Mouse (Mus musculus): ENCODE measurements around the gene Slc11a1. TPM values are rescaled to one million over a fixed set of nuclear protein-coding genes. Genes with fewer than 3 reads are reported as not detected.
A peak's percentile ranks its signal among the peaks of the same experiment; 100 is the strongest.

The Slc11a1 gene
- polyA plus RNA-seq, 1 experiment from 2014 or later: 1.2 TPM

GRCm38 (mm10) chr1:74411753-74412325 is 36.8 kb downstream of the Slc11a1 start:
- H3K36me3 ChIP-seq: no peaks in the 10 kb centered on the region

GRCm38 (mm10) chr1:74412711-74413110 is 37.7 kb downstream of the Slc11a1 start:
- H3K27me3 ChIP-seq (ENCODE audit: low read depth, poor library complexity, severe bottlenecking): no peaks in the 10 kb centered on the region
- DNase-seq (ENCODE audit: low spot score): no peak
- no peaks in the 10 kb centered on the region for H3K36me3 ChIP-seq
- peaks cover 25% of the 10 kb centered on the region for H3K4me1 ChIP-seq
- no peak overlapping the region for H3K27ac ChIP-seq
- H3K4me3 ChIP-seq: no peak overlapping the region
- H3K9me3 ChIP-seq (replicated peaks): no peaks in the 10 kb centered on the region
- WGBS: 82% methylated on average over 8 of the region's 8 CpGs

More at GRCm38 (mm10) chr1:74411753-74412325, 36.8 kb downstream of the Slc11a1 start:
- no peak for DNase-seq (ENCODE audit: low spot score)
- Histone ChIP-seq H3K4me1 (peaks cover 30% of the 10 kb centered on the region), H3K4me3 (no peak overlapping the region), H3K9me3 (replicated peaks) (no peaks in the 10 kb centered on the region), H3K27ac (no peak overlapping the region), H3K27me3 (ENCODE audit: low read depth, poor library complexity, severe bottlenecking) (no peaks in the 10 kb centered on the region)
- 73% methylated on average over 2 of the region's 2 CpGs for WGBS

- WGBS: 35% methylated on average over 4 of the region's 4 CpGs
- Histone ChIP-seq H3K27me3 (ENCODE audit: low read depth, poor library complexity, severe bottlenecking) (no peaks in the 10 kb centered on the region), H3K9me3 (replicated peaks) (no peaks in the 10 kb centered on the region), H3K36me3 (no peaks in the 10 kb centered on the region), H3K4me1 (peaks cover 13% of the 10 kb centered on the region), H3K4me3 (no peak overlapping the region), H3K27ac (no peak overlapping the region)
- DNase-seq (ENCODE audit: low spot score): peak; percentile 55
These were observed 40.1 kb downstream of the Slc11a1 start for GRCm38 (mm10) chr1:74415143-74415542.

- Histone ChIP-seq H3K27ac (no peak overlapping the region), H3K27me3 (ENCODE audit: low read depth, poor library complexity, severe bottlenecking) (no peaks in the 10 kb centered on the region), H3K4me1 (peaks cover 18% of the 10 kb centered on the region), H3K4me3 (no peak overlapping the region), H3K9me3 (replicated peaks) (no peaks in the 10 kb centered on the region), H3K36me3 (no peaks in the 10 kb centered on the region)
- WGBS: 82% methylated on average over 17 of the region's 17 CpGs
- no peak for DNase-seq (ENCODE audit: low spot score)
These were observed 43.9 kb downstream of the Slc11a1 start for GRCm38 (mm10) chr1:74418747-74419439.

GRCm38 (mm10) chr1:74419440-74419794 is 44.4 kb downstream of the Slc11a1 start:
- Histone ChIP-seq H3K4me1 (peaks cover 18% of the 10 kb centered on the region), H3K27me3 (ENCODE audit: low read depth, poor library complexity, severe bottlenecking) (no peaks in the 10 kb centered on the region), H3K27ac (no peak overlapping the region), H3K9me3 (replicated peaks) (no peaks in the 10 kb centered on the region), H3K4me3 (no peak overlapping the region), H3K36me3 (no peaks in the 10 kb centered on the region)
- DNase-seq (ENCODE audit: low spot score): no peak
- 68% methylated on average over 9 of the region's 9 CpGs for WGBS

GRCm38 (mm10) chr1:74423147-74423546 is 48.2 kb downstream of the Slc11a1 start:
- 49% methylated on average over 8 of the region's 8 CpGs for WGBS
- H3K36me3 ChIP-seq: no peaks in the 10 kb centered on the region
- H3K9me3 ChIP-seq (replicated peaks): no peaks in the 10 kb centered on the region
- H3K4me1 ChIP-seq: 0 out of 2 replicates have a peak, but pooled peaks cover 5% of the 10 kb centered on the region
- no peak overlapping the region for H3K4me3 ChIP-seq
- no peak for DNase-seq (ENCODE audit: low spot score)
- no peak overlapping the region for H3K27ac ChIP-seq
- no peaks in the 10 kb centered on the region for H3K27me3 ChIP-seq (ENCODE audit: low read depth, poor library complexity, severe bottlenecking)

- Histone ChIP-seq H3K4me1 (0 out of 2 replicates have a peak, but pooled peaks cover 5% of the 10 kb centered on the region), H3K4me3 (no peak overlapping the region), H3K36me3 (no peaks in the 10 kb centered on the region), H3K9me3 (replicated peaks) (no peaks in the 10 kb centered on the region), H3K27ac (no peak overlapping the region), H3K27me3 (ENCODE audit: low read depth, poor library complexity, severe bottlenecking) (no peaks in the 10 kb centered on the region)
- WGBS: 77% methylated on average over 7 of the region's 7 CpGs
- DNase-seq (ENCODE audit: low spot score): no peak
These were observed 50.9 kb downstream of the Slc11a1 start for GRCm38 (mm10) chr1:74425845-74426244.

- H3K4me3 ChIP-seq: no peak overlapping the region
- 86% methylated on average over 6 of the region's 6 CpGs for WGBS
- H3K36me3 ChIP-seq: peaks cover 51% of the 10 kb centered on the region
- no peak overlapping the region for H3K27ac ChIP-seq
- no peaks in the 10 kb centered on the region for H3K27me3 ChIP-seq (ENCODE audit: low read depth, poor library complexity, severe bottlenecking)
- DNase-seq (ENCODE audit: low spot score): no peak
- H3K9me3 ChIP-seq (replicated peaks): no peaks in the 10 kb centered on the region
- peaks cover 6% of the 10 kb centered on the region for H3K4me1 ChIP-seq
These were observed 58.2 kb downstream of the Slc11a1 start for GRCm38 (mm10) chr1:74433220-74433619.

GRCm38 (mm10) chr1:74434596-74434995 is 59.6 kb downstream of the Slc11a1 start:
- DNase-seq (ENCODE audit: low spot score): no peak
- WGBS: 79% methylated on average over 5 of the region's 5 CpGs
- Histone ChIP-seq H3K9me3 (replicated peaks) (no peaks in the 10 kb centered on the region), H3K36me3 (peaks cover 65% of the 10 kb centered on the region), H3K4me3 (no peak overlapping the region), H3K27ac (no peak overlapping the region), H3K4me1 (peaks cover 6% of the 10 kb centered on the region), H3K27me3 (ENCODE audit: low read depth, poor library complexity, severe bottlenecking) (no peaks in the 10 kb centered on the region)

- no peaks in the 10 kb centered on the region for H3K27me3 ChIP-seq (ENCODE audit: low read depth, poor library complexity, severe bottlenecking)
- 92% methylated on average over 6 of the region's 6 CpGs for WGBS
- no peaks in the 10 kb centered on the region for H3K9me3 ChIP-seq (replicated peaks)
- H3K4me3 ChIP-seq: no peak overlapping the region
- no peak overlapping the region for H3K27ac ChIP-seq
- no peak for DNase-seq (ENCODE audit: low spot score)
- H3K4me1 ChIP-seq: peaks cover 6% of the 10 kb centered on the region
- H3K36me3 ChIP-seq: peaks cover 75% of the 10 kb centered on the region
These were observed 60.6 kb downstream of the Slc11a1 start for GRCm38 (mm10) chr1:74435563-74435962.

MicroRNAs within 50 kb of the gene (microRNA counts, 519-probe panel; counts per million panel counts)
- 2,905 counts per million, percentile 74 among the panel's probes with 10 or more counts for microRNA mmu-miR-26b

Small RNAs within 50 kb of the gene (microRNA-seq; reads per million reads assigned to microRNA genes)
- 19,663 reads per million, percentile 98 among the genes with 10 or more reads in this experiment for gene Mir26b

Other genes starting within 250 kb of the Slc11a1 start
- 0.08 and 0.13 TPM in 2 replicates for gene Rufy4, start 249.7 kb upstream of the Slc11a1 start, polyA plus RNA-seq (2016; fragmentation: Nextera tagmentation; extraction: Ambion mirVana)
- gene Cxcr2, start 221.2 kb upstream of the Slc11a1 start, polyA plus RNA-seq (2016; fragmentation: Nextera tagmentation; extraction: Ambion mirVana): 0.06 and 0.19 TPM in 2 replicates
- gene Cxcr1, start 180.6 kb upstream of the Slc11a1 start, polyA plus RNA-seq (2016; fragmentation: Nextera tagmentation; extraction: Ambion mirVana): 0.10 TPM in 1 of 2 replicates, not detected in the other
- 355 and 369 TPM in 2 replicates for gene Arpc2, start 139.1 kb upstream of the Slc11a1 start, polyA plus RNA-seq (2016; fragmentation: Nextera tagmentation; extraction: Ambion mirVana)
- gene Gpbar1, start 96.6 kb upstream of the Slc11a1 start, polyA plus RNA-seq (2016; fragmentation: Nextera tagmentation; extraction: Ambion mirVana): 0.26 TPM in 1 of 2 replicates, not detected in the other
- gene Aamp, start 90.5 kb upstream of the Slc11a1 start, polyA plus RNA-seq (2016; fragmentation: Nextera tagmentation; extraction: Ambion mirVana): 263 and 272 TPM in 2 replicates
- gene Pnkd, start 90.3 kb upstream of the Slc11a1 start, polyA plus RNA-seq (2016; fragmentation: Nextera tagmentation; extraction: Ambion mirVana): 113 and 121 TPM in 2 replicates
- 10.7 and 12.0 TPM in 2 replicates for gene Tmbim1, start 69.6 kb upstream of the Slc11a1 start, polyA plus RNA-seq (2016; fragmentation: Nextera tagmentation; extraction: Ambion mirVana)
- gene Catip, start 13.1 kb upstream of the Slc11a1 start, polyA plus RNA-seq (2016; fragmentation: Nextera tagmentation; extraction: Ambion mirVana): 0.29 and 0.38 TPM in 2 replicates
- gene Ctdsp1, start 16.3 kb downstream of the Slc11a1 start, polyA plus RNA-seq (2016; fragmentation: Nextera tagmentation; extraction: Ambion mirVana): 50.5 and 61.4 TPM in 2 replicates
- gene Vil1, start 34.2 kb downstream of the Slc11a1 start, polyA plus RNA-seq (2016; fragmentation: Nextera tagmentation; extraction: Ambion mirVana): 0.23 and 0.31 TPM in 2 replicates
- gene Cnot9, start 130.9 kb downstream of the Slc11a1 start, polyA plus RNA-seq (2016; fragmentation: Nextera tagmentation; extraction: Ambion mirVana): 116 and 121 TPM in 2 replicates
- 0.08 and 0.95 TPM in 2 replicates for gene Plcd4, start 167.7 kb downstream of the Slc11a1 start, polyA plus RNA-seq (2016; fragmentation: Nextera tagmentation; extraction: Ambion mirVana)
- 45.5 and 50.3 TPM in 2 replicates for gene Usp37, start 169.1 kb downstream of the Slc11a1 start, polyA plus RNA-seq (2016; fragmentation: Nextera tagmentation; extraction: Ambion mirVana)
- 11.3 and 11.4 TPM in 2 replicates for gene Zfp142, start 213.1 kb downstream of the Slc11a1 start, polyA plus RNA-seq (2016; fragmentation: Nextera tagmentation; extraction: Ambion mirVana)
- 16.7 and 18.0 TPM in 2 replicates for gene Bcs1l, start 213.1 kb downstream of the Slc11a1 start, polyA plus RNA-seq (2016; fragmentation: Nextera tagmentation; extraction: Ambion mirVana)
- 36.3 and 41.6 TPM in 2 replicates for gene Rnf25, start 226.2 kb downstream of the Slc11a1 start, polyA plus RNA-seq (2016; fragmentation: Nextera tagmentation; extraction: Ambion mirVana)
- gene Stk36, start 226.2 kb downstream of the Slc11a1 start, polyA plus RNA-seq (2016; fragmentation: Nextera tagmentation; extraction: Ambion mirVana): 10.5 and 11.8 TPM in 2 replicates